8 mouse cellular contexts compared by ENCODE assay signal in genomic region chr15:4026231-4026773, GRCm38 (mm10). TPM values are rescaled to one million over a fixed set of nuclear protein-coding genes. Genes with fewer than 3 reads are reported as not detected.
DNase-seq lines count a peak whose midpoint lies in the region; ATAC-seq lines count a peak whose summit lies in the region.

Oxct1 (plus strand) TSS chr15:4026383.

- H3K9ac ChIP-seq in hindbrain, embryonic 13.5 days = peak within 1 kb of the TSS; percentile 89

- H3K4me2 ChIP-seq in hindbrain, embryonic 13.5 days = peak within 1 kb of the TSS; percentile 64

- ATAC-seq in hindbrain, embryonic 13.5 days (ENCODE audit: low FRiP score) = peak; percentile 97

- H3K36me3 ChIP-seq in hindbrain, embryonic 13.5 days = no peaks in the 10 kb centered on the region

- H3K4me3 ChIP-seq in hindbrain, embryonic 13.5 days = peak within 1 kb of the TSS; percentile 87

- peak; percentile 94 for DNase-seq in R1 (ENCODE audit: low read depth, low spot score)
- peak; percentile 92 to 95 for DNase-seq in cerebellum, postnatal 14 days
- DNase-seq in frontal cortex, postnatal 14 days (ENCODE audit: low spot score in 2 of 2) = peak; percentile 90
- DNase-seq in layer of hippocampus, postnatal 25 days (ENCODE audit: extremely low spot score in 1 of 2, low spot score in 1 of 2) = peak; percentile 78 to 93
- peak; percentile 93 for DNase-seq in lung, postnatal 25 days (ENCODE audit: low spot score)
- peak; percentile 81 for DNase-seq in retina, postnatal 7 days (ENCODE audit: low read depth, low spot score)
- DNase-seq in urinary bladder, adult 2 months (ENCODE audit: low spot score) = peak; percentile 76

- peaks cover 21% of the 10 kb centered on the region for H3K4me1 ChIP-seq in hindbrain, embryonic 13.5 days (replicated peaks)

- H3K9me3 ChIP-seq in hindbrain, embryonic 13.5 days = no peaks in the 10 kb centered on the region

- WGBS in hindbrain, embryonic 13.5 days = under 1% methylated on average over 45 of the region's 45 CpGs

- peak within 1 kb of the TSS; percentile 97 for H3K27ac ChIP-seq in hindbrain, embryonic 13.5 days

- no peaks in the 10 kb centered on the region for H3K27me3 ChIP-seq in hindbrain, embryonic 13.5 days

RNA-seq across cellular contexts. Expression of gene Oxct1, which starts in this region (rescaled TPM):
- polyA plus RNA-seq in hindbrain, embryonic 13.5 days (2015; fragmentation: Nextera tagmentation; extraction: Ambion mirVana) = 256 and 258 TPM in 2 replicates
- 100 to 1,000 TPM; 339 to 348 TPM for total RNA-seq in layer of hippocampus, postnatal 25 days (2021)
- 83.8 and 126 TPM in 2 replicates for polyA plus RNA-seq in urinary bladder, adult 2 months (2012; rRNA removed)

Comparison
In these comparisons a context has a peak if more than half of its experiments do, and no peak if none do; other contexts are left out.
1. Peak in every context shown above with its lines: DNase-seq, ATAC-seq, H3K4me3 ChIP-seq and H3K27ac ChIP-seq.